Mouse (Mus musculus) CD4-positive, CD25-positive, alpha-beta regulatory T cell, adult 4 months (primary cell): Measurements from ENCODE around the gene Kansl3. TPM values are rescaled to one million over a fixed set of nuclear protein-coding genes. Genes with fewer than 3 reads are reported as not detected.
A peak's percentile ranks its signal among the peaks of the same experiment; 100 is the strongest.

ENCODE experiments used
- ATAC-seq: one replicate; pipeline ENCODE4 v1.8.0; 2017
- polyA plus RNA-seq, 2 experiments: library from polyadenylated mRNA; unstranded; fragments of 100-300 nt; shearing (Covaris generic); gene quantifications; one replicate each; pipeline ENCODE4 v1.2.1; 2017

The Kansl3 gene
- polyA plus RNA-seq, 2 experiments from 2014 or later: 52.6 to 88.0 TPM

DNA sequence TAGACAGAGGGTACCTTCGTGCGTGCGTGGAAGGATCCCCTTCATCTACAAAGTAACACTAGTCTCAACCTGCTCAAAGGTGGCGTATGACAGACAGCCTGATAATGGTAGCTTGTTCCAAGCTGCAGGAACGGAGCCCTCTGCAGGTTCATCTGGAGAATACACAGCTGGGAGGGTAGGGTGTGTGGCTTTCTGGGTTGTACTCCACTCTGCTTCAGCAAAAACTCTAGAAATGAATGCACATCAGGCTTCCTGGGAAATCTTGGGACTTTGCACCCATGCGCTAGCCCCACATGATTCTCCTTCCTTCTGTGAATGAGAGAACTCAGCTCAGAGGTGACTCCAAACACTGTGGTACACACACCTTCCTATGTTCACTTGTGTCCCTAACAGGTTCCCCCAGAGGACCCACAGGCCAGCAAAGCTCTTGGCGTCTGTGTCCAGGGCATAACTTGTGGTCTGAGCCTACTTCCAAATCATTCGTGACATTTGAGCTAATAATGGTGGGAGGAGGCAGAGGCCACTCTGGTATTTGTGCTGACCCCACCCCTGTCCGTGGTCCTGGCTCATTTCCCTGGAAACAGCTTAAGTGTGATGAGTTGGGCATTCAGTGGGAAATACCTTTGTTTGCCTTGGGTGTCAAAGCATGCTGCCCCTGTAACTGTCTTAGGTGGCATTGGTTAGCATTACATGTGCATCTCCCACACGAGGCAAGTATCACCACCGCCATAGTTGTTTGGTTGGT, 47.0 kb downstream of the Kansl3 start:
- ATAC-seq: peak; percentile 50

DNA sequence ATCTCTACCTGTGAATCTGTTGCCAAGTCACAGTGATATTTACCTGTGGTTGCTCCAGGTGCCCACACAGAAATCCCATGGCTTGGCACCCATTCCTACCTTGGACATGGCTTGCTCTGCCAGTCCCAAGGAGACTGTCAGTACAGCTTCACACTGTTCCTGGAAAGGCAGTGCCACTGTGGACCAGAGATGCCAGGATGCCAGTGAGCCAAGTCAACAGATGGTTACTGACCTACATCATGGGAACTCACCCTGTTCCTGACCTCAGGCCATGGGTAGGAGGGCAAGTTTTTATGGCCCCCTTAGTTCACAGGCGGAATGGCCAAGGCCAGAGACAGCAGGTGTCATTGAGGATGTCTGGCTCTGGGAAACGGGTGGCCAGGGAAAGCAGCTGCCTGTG, 47.8 kb downstream of the Kansl3 start:
- ATAC-seq: no peak

DNA sequence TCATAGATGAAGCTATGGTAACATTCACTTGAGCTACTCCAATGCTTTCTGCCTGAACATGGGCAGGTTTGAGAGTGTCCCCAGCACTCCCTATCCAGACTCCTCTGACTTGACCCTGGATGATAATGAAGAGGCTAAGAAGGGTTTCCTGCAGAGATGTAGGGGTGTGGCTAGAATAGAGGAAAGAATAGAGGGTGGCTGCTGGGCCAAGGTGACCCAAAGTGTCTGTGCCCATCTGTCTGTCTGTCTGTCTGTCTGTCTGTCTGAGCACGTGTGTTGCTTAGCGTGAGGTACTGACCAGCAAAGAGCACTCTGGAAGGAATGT, 53.2 kb downstream of the Kansl3 start:
- ATAC-seq: no peak

DNA sequence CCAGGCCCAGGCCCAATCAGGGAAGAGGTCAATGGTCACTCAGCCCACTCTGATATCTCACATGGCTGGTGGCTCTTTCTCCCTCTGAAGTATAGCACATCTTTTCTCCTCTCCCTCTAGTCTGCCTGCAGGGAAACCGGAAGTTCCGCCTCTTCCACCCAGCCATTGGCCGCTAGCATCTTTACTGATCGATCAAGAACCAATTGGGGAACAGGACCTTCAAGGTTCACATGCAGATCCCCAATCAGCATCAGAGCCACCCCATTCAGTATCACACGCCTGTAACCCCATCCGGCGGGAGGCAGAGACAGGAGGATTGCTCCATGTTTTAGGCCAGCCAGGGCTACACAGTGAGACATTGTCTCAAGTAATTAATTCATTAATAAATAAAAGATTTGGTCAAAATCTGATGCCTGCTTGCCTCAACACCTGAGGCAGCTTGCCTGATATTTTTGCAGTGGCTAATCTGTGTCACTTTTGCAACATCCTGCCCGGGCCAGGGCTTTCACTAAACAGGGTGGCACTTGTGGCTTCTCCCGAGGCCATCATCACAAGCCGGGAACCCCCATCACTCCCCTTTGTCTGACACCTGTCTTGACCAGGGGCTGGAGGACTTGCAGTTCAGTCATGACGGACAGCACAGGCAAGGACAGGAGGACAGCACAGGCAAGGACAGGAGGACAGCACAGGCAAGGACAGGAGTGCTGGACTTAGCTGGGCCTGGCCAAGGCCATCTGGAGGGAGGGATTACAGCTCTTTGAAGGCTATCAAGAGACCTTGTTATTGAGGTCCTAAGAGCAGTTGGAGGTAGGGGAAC, 53.8 kb downstream of the Kansl3 start:
- no peak for ATAC-seq

DNA sequence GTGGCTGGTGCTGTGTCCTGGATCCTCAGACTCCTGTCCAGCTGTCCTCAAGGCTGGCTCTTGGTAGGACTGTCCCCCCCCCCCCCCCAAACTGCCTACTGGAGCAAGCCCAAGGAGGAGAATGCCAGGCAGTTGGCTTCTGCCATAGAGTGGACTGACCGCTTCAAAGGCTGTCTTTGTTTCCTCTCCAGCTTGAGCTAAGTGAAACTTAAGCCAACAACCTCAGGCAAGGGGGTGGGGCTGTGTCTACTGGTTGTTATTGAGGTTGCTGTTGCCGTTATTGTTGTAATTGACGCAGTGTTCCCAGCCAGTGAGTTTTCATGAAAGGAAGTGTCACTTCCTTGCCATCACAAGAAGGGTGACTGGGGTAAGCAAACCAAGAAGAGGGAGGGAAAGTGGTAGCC, 59.5 kb downstream of the Kansl3 start:
- peak; percentile 44 for ATAC-seq

DNA sequence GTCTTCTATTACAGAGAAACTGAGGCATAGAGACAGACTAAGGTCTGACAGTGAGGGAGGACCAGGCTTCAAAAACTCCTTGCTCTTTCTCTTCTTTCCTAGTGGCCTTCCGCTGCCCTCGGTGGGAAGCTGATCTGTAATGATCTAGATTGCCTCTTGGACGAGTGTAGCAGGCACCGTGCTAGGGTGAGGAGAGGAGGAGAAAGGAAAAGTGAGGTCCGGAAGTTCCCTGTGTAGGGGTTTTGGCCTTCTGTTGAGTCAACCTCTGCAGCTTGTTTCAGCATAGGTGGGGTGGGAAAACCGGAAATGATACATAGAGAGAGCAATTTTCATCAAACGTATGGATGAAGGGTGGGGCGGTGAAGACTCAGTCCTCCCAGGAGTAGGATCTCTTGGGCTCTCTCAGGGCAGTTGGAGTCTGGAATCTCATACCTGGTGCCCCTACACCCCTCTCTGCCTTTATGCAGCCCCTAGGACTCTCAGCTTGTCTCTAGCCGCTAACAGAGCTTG, 60.0 kb downstream of the Kansl3 start:
- no peak for ATAC-seq

DNA sequence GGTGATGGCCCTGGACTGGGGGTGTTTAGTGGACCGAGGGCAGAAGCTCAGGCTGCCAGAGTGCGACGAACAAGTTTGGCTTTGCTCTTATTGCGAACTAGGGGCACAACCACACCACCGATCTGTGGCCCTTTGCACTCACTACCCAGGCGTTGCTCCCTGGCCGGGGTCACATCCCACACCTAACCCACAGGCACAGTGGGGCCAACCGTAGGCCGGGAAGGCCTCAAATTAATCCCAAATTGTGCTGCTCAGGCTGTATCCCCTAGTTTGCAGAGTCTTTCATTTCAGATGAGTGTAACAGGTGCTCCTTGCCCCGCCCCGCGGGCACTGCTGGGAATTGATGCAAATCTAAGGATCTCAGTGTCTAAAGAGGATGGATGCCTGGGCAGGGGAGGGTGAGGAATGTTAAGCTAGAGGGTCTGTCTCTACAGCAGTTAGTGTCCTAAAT, 60.5 kb downstream of the Kansl3 start:
- ATAC-seq: no peak

DNA sequence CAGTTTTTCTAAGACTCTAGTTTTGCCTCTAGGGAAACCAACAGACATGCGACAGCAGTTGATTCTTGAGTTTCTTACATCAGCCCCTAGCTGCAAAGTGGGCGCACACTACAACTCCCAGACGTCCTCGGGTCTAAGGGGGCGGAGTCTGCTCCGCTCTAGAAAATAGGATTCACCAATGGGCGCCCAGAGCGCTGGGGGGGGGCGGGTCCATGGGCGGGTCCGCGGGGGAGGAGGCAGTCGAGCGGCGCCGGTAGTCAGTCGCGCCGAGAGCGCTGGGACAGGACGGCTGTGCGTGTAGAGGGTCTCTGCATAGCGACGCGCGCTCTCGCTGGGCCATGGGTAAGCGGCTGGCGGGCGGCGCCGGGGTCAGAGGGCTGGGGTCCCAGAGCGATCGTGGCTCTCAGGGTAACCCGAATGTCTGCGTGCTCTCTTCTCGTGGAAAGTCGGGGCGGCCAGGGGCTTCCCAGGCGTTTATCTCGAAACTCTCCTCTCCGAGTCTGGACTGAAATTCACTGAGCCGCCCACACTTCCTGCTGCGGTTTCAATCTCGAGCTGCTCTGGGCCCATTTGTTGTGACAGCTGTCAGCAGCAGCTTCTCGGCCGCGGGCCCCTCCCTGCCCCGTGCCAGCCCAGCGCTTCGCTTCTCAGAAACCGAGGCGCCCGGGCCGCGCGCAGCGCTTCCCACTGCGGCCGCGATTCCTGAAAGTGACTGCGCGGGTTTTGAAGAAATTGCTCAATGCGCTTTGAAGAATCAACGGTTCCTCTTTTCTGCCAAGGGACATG, 61.3 kb downstream of the Kansl3 start, which contains the start of gene Arid5a:
Gene Arid5a (plus strand): TSS at position 239 of the 786 bp plus-strand sequence.
- ATAC-seq: peak; percentile 80

DNA sequence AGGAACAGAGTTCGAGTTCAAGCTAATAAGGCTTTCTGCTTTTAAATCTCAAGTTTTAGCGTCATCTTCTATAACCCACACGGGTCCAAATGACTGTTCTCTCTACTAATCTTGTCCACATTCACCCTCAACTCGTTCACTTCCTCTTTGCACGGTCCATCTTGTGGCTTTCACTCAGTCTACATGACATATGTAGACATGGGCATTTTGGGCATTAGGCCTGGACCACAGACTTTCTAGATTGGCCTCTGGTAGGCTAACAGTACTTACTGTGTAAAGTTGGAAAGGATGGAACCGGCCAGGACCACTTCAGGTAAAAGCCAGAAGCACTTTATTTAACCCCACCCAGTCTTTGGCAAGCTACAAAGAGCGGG, 61.9 kb downstream of the Kansl3 start:
- ATAC-seq: no peak

DNA sequence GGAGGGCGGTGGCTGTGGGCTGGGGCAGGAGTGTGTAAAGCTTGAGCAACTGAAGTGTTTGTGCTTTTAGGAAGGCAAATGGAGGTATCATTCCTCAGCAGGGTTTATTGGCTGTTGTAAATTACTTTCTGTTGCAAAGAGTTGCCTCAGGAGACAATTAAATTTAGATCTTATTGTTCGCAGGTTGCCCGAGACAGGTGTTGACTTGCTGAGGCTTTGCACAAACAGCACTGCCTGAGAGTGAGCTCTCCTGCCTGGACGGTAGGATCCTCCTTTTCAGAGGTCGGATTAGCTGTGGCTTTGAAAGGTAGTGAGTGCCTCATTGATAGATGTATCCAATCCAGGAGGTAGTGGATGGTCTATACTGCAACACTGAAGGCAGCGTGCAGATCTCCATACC, 62.9 kb downstream of the Kansl3 start:
- ATAC-seq: no peak

DNA sequence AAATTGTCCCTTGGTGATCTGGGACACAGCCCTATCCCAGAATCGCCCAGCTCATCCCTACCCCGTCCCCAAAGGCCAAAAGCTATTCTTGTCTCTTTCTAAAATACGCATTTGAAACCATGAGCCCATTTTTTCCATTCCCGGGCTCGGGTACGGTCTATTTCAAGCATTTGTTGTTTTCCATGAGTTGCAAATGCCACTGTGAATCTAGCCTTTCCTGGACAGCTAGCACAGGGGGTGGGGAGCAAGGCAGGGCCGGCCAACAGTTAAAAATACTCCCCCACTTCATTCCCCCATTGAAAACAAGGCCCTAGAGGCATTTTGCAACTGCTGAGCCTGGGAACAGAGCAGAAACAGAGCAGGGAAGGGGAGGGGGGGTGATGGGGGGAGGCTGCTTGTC, 64.2 kb downstream of the Kansl3 start:
- ATAC-seq: no peak

DNA sequence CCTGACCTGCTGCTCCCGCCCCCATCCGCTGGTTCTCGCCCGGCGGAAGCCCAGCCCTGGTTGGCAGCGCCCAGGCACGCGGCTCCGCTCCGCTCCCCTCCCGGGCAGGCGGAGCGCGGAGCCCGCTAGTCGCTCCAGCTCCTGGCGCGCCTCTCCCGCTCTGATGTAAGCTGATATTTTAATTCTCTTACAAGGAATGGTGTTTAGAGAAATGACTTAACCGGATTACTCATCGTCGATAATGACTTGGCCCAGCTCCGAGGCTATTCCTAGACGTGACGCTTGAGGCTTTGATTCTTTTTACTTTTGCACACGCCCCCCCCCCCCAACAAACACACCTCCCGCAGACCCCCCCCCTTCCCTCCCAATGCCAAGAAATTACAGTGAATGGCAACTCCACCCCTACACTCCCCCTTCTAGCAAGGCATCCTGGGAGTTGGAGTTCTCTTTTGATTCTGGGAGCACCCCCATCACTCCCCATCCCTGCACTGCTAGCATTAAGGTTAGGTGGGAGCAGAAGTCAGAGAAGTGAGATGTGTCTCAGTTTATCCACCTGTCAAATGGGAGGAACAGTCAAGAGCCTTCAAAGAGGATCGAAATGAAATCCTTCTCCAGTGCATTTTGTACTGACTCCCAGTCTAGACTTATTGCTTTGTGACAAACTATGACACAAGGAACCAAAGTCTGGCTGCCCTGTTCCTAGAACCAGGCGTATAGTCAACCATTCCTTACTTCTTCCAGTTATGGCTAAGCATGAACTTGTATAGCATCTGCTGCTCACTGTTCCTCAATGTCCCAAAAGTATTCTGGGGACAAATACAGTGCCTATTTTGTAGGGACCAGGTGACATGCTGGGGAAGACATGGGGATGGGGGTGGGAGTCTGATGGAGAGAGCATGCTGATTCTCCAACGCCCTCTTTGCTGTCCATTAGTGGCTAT, 65.3 kb downstream of the Kansl3 start:
- ATAC-seq: no peak

DNA sequence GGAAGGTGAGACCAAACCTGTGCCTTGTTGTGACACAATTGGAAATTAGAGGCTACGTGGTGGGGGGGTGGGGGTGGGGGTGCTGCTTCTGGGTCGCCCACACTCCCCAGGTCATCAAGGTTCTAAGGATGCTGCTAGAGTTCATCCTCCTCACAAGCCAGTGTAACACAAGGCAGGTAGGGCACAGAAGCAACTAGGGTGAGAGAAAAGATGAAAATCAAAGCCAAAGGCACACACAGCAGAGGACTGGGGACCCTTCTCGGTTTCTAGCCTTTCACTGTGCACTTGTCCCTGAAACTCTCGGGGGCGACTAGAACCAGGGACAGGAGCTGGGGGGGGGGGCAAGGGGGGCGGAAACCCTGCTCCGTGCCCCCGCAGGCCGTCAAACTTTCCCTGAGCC, 66.0 kb downstream of the Kansl3 start:
- ATAC-seq: no peak

DNA sequence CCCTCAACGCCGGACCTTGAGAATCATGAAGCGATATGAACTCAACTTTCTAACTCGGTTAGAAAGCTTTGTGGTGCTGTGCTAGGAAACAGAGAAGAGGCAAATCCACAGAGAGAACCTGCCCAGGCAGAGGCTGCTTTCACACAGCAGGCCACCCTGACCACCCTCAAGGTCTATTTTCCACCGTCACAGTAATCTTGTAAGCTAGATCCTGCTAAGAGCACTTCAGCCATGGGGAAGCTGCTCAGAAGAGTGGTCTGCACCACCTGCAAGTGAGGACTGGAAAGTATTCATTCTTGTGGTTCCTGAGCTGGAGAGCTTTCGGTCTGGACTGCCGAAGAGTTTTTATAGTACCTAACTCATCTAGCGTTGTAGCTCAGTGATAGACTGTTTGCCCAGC, 66.7 kb downstream of the Kansl3 start:
- no peak for ATAC-seq

DNA sequence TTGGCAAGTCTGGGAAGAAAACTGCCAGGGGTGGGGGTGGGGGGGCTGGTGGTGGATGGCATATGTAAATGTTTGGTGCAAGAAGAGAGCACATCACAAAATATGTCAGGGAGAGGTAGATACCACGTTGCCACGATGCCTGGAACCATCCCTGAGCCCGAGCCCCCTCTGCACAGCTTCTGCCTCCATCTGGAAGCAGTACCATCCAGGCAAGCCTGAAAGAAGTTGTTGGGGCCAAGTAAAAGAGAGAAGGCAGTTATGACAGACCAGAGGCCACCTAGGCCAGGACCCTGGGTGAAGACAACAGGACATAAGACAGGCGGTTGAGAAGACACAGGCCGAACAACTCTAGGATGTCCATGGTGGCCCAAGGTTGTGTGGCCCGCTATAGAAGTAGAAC, 68.5 kb downstream of the Kansl3 start:
- no peak for ATAC-seq

DNA sequence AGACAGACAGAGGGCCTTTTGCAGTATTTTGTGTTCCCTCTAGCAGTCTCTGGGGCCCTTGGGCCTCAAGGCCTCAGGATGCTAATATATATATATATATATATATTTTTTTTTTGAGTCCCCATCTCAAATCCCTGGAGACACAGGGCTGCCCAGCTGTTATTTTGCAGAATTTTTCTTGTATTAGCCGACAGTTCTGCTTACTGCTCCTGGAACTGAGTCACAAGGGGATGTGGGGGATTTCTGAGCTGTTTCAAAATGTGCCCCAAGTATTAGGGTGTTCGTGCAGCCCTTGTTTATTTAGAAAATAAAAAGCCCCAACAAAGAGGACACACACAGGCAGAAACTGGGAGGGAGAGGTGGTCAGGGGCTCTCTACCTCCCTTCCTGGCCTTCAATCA, 69.3 kb downstream of the Kansl3 start:
- ATAC-seq: no peak

DNA sequence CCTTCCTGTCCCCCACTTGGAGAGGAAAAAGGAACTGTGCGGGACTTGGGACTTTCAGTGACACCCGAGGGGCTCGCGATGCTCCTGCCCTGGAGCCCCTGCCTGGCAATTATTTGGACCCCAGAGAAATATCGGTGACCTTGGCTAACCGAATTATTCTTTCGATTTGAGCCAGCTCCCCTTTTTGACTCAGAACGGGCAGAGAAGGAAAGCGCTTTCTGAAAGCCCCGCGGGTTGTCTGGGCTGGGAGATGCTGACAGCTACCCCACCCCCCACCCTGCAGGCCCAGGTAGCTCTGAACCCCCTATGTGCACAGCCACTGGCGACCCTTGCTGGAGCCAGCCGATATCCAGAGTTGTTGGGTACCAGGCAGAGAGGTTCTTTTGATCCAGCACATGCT, 69.9 kb downstream of the Kansl3 start:
- no peak for ATAC-seq

DNA sequence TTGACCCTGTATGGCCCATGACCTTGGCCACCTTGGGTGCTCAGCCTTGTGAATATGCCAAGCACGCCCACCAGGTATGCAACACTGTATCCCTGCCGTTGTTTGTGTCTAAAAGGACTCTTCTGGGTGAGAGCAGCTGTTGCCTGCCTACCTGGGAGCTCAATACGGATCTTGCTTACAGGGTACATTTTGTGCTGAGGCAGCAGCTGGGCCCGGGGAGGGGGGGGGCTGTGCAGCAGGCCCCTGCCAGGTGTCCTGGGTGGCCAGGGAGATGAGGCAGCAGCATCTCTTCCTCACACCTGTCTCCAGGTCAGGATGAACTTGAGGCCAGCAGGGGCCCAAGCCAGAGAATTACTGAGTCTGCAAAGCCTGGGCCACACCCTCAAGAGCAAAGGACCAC, 70.9 kb downstream of the Kansl3 start:
- ATAC-seq: no peak

DNA sequence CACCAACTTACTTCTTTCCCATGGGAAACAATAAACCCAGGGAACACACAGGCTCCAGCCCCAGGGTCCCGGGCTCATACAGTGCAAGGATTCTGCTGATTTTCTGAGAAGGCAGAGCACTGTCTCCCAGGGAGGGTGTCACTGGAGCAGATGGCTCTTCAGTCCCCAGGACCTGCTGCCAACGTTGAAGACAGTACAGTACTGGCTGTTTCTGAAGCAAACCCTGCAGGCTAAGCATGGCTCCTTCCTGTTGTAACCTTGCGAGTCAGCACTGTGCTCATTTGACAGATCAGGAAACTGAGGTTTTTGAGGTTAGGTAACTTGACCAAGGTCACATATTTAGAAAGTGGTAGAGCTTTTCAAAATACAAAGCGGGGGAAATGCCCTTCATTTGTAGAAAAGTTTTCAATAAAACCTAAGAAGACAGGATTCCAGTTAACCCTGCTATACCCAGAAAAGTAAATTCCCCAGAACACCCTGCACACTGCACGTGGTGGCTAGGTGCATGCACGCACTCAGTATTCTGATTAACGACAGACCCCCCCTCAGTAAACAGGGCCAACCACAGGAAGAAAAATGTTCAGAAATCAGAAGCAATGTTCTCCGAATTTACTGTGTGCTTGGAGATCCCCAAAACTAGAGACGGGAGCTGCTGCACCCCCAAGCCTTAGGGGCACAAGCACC, 72.4 kb downstream of the Kansl3 start:
- peak; percentile 76 for ATAC-seq

DNA sequence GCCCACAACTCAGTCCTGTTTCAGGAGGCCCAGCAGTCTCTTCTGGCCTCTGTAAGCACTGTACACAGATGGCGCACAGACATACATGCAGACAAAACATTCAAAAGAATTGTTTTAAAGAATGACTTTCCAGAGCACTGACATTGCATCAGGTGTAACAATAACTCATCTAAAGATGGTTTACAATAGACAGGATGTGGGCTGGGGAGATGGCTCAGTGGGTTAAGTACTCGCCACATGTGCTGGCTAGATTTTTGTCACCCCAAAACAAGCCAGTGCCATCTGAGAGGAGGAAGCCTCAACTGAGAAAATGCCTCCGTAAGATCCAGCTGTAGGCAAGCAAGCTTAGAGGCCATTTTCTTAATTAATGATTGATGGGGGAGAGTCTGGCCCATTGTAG, 74.6 kb downstream of the Kansl3 start:
- ATAC-seq: peak; percentile 60

DNA sequence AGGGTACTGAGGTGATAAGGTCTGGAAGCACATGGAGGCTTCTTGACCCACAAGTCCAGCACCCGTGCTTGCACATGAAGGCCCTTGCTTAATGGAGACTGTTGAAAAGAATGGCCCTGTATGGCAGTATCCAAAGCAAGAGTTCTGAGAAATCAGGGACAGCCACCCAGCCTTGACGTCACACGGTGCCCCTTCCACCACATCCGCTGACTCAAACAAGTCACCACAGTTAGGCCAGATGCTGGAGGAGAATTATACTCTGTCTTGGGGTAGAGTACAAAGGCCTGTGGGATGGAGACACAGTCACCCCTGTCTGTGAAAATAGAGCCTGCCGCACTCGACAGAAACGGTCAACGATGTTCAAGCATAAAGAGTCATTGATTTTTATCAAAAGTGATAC, 75.5 kb downstream of the Kansl3 start:
- peak; percentile 60 for ATAC-seq
